Mouse (Mus musculus) bone marrow macrophage, adult 2 months (primary cell): ENCODE results near the gene Gm9970. TPM values are rescaled to one million over a fixed set of nuclear protein-coding genes. Genes with fewer than 3 reads are reported as not detected.

Experiments used
- H3K27ac ChIP-seq: 2 replicates; pipeline ENCODE4 v1.5.1; 2012; ENCODE audit warnings: low read depth, low read length; ENCODE audit not compliant: insufficient read depth
- H3K4me1 ChIP-seq: 2 replicates; pipeline ENCODE4 v1.6.1; 2012; ENCODE audit warnings: low read length; ENCODE audit not compliant: control insufficient read depth, insufficient read depth
- H3K4me3 ChIP-seq: 2 replicates; pipeline ENCODE4 v1.5.1; 2012; ENCODE audit warnings: mild to moderate bottlenecking, low read length, moderate library complexity; ENCODE audit not compliant: insufficient read depth
- CTCF ChIP-seq: IDR thresholded peaks from 2 replicates; pipeline ENCODE4 v1.5.1; 2012; ENCODE audit warnings: low read depth, mild to moderate bottlenecking, low read length, moderate library complexity
- POLR2A ChIP-seq: IDR thresholded peaks from 2 replicates; pipeline ENCODE4 v1.6.1; 2012; ENCODE audit warnings: mild to moderate bottlenecking, low read depth, low read length, borderline replicate concordance
- polyA plus RNA-seq: library from polyadenylated mRNA; stranded (reverse); fragments of >200 nt; gene quantifications from 2 replicates; pipeline ENCODE4 v1.2.4, GENCODE M21; 2012; ENCODE audit not compliant: missing spikeins, insufficient read depth, insufficient read length

Gm9970 gene
- not detected in 2 replicates for polyA plus RNA-seq

DNA sequence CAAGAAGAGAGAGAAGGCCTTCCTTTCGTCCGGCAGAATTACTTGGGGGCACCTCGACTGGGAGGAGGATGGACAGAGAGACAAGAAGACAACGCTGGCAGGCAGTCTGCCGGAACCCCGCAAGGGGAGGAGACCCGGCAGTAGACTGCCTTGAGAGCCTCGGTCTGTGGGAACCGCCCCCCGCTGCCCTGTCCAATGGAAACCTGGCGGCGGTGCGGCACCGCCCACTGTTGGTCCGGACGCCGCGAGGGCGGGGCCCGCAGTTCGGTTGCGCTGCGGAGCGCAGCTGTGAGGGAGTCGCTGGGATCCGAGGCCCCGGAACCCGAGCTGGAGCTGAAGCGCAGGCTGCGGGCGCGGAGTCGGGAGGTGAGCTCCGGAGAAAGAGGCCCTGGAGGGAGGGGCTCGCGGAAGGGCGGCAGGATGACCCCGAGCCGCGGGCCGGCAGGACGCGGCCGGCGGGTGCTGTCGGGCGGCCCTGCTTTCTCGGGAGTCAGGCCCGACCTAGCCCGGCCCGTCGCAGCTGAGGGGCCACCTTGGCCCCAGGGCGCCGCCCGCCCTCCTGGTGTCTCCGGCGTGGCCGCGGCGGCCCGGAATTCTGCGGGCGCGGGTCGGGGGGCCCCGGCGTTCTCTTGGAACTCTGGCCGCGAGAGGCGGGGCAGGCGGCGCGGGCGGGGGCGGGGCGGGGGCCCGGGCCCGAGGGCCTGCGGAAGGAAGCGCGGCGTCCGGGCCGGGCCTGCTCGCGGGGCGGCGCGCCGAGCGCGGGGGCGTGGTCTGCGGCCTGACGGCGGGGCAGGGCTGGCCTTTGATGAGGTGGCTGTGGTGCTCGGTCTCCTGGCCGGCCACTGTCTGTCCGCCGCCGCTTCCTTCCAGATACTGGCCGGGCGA, at the start of gene Gm9970, which contains the start of gene Nrbp1:
TSS of gene Gm9970 (minus strand) at position 596 of the 885 bp plus-strand sequence.
TSS of gene Nrbp1 (plus strand) at position 228 of the 885 bp plus-strand sequence.
- peak within 1 kb of the TSS; percentile 91 for H3K4me3 ChIP-seq
- TF ChIP-seq POLR2A (no peak), CTCF (no peak)
- peak within 1 kb of the TSS; percentile 93 for H3K27ac ChIP-seq
- peaks cover 8% of the 10 kb centered on the region for H3K4me1 ChIP-seq

DNA sequence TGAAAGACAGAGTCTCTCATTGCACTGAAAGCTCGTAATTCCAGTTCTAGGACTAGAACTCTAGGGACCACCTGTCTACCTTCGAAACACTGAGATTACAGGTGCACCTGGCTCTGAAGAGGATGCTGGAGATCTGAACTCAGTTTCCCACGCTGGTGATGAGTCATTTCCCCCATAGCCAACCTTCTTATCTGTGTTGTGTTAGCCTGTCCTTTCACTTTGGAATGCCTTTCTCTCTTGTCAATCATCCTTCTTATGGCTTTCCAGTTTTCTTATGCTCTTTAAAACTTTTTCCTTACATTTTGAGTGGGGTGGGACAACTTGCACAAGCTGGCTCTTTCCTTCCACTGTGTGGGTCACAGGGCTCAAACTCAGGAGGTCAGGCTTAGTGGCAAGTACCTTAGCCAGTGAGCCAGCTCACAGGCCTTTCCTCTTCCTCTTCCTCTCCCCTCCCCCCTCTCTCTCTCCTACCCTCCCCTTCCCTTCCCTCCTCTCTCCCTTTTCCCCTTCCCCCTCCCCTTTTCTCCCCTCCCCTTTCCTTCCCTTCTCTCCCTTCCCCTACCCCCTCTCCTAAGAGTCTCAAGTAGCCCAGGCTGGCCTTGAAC, 48.7 kb upstream of the Gm9970 start:
- Histone ChIP-seq H3K4me1 (peaks cover 23% of the 10 kb centered on the region), H3K27ac (peak overlapping the region; percentile 62), H3K4me3 (peak overlapping the region; percentile 65; the same call in 1 of the 2 replicates)
- TF ChIP-seq CTCF (no peak), POLR2A (no peak)

DNA sequence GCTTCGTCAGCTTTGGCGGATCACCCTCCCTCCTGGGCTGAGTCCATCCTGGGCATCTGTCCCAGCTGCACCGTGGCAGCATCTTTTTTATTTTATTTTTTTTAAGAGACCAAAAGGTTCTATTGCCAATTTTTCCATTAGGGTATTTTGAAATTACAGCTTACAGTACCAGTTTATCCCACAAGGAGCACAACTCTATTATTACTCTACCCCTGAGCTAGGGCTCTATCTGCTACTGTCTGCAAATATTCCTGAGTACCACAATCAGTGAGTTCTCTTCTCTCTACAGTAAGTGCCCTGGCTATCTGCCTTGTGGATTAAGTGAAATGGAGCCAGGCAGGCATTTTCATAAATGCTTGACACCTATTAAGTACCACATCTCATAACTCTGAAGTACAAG, 47.6 kb upstream of the Gm9970 start:
- H3K4me1 ChIP-seq, result peaks cover 23% of the 10 kb centered on the region
- H3K27ac ChIP-seq, result peak overlapping the region; percentile 81
- TF ChIP-seq CTCF (no peak), POLR2A (no peak)
- H3K4me3 ChIP-seq, result peak overlapping the region; percentile 34

DNA sequence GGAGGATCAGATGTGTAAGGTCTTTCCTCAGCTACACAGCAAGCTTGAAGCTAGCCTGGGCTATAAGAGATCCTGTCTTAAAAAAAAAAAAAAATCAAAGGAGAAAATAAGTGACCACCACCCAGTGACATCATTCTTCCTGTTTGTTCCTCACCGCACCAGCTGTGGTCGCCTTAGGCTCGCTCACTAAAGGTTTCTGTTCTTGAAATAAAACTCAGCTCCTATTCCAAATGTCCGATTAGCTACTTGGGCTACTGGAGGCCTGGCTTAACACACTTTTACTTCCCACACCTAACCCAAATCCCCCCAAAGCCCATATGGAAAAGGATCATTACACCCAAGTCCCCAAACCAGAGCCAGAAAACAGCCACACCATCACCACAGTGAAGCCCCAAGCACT, 47.2 kb upstream of the Gm9970 start:
- H3K27ac ChIP-seq, result peak overlapping the region; percentile 81
- peaks cover 23% of the 10 kb centered on the region for H3K4me1 ChIP-seq
- TF ChIP-seq POLR2A (no peak), CTCF (no peak; the same call in 1 of the 2 replicates)
- H3K4me3 ChIP-seq, result peak overlapping the region; percentile 34

DNA sequence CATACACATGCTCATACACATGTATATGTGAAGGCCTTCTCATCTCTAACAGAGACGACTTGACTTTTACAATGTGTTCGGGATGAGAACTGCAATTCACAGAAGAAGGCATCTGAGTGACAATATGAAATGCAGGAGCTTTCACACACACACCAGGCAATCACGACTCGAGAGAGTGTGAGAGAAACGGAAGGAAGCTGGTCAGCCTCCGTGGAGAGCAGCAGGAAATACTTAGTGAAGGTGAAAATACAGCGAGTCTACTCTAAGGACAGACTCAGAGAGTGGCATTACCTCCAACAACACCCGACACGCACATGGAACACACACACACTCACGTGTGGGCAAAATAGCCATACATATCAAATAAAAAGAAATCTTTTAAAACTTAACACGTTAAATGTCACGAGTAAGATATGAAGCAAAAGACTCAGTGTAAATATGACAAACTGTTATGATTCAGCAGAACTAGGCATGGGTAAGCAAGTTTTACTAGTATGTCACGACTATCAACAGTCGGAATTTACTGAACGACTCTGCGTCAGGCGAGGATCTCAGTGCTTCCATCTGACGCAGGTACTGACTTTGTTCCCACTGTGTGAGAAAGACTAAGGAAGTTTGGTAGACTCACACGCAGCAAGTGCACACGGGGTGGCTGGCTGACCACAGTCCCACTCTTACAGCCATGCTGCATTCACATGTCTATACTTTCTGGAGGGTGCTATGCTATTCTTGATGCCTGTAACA, 38.4 kb upstream of the Gm9970 start:
- Histone ChIP-seq H3K4me3 (no peak overlapping the region), H3K27ac (no peak overlapping the region), H3K4me1 (no peaks in the 10 kb centered on the region)
- no peak for TF ChIP-seq POLR2A

DNA sequence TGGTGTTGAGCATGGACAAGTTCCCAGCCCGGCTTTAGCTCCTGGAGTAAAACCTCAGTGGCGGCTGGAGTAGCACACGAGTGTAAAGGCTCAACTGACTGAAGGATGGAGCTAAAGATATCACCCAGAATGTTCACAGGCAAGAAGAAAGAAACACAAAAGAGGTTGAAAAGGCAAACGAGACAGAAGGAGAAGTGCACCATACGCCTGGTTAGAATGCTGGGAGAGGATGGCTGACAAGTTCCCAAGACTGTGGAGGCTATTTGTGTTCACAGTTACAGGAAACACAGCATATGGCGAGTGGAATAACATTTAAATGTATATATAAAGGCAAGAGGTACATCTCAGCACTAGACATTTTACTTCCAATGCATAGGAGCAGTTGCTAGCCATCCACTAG, 32.0 kb upstream of the Gm9970 start:
- no peak for TF ChIP-seq CTCF
- TF ChIP-seq POLR2A, result no peak
- Histone ChIP-seq H3K4me3 (no peak overlapping the region), H3K4me1 (0 out of 2 replicates have a peak, but pooled peaks cover 1% of the 10 kb centered on the region), H3K27ac (no peak overlapping the region)

DNA sequence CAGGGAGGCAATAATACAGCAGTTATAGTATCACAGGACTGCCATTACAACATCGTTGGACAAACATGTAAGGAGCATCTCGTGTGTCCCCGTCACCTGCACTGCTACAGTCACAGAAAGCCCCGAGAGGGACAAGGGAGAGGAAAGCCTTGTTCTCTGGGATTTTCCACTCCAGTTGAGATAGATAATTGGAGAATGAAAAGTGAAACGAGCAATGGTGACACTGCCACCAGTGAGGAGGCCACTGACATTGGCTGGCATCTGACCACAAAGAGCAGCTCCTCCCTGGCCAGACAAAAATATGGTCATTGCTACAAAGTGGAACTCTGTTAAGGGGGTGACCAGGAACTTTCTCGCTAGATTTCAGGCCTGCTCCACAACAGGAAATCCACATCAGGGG, 26.7 kb upstream of the Gm9970 start:
- TF ChIP-seq POLR2A (no peak), CTCF (no peak)
- Histone ChIP-seq H3K27ac (no peak overlapping the region), H3K4me1 (0 out of 2 replicates have a peak, but pooled peaks cover 2% of the 10 kb centered on the region), H3K4me3 (no peak overlapping the region)

DNA sequence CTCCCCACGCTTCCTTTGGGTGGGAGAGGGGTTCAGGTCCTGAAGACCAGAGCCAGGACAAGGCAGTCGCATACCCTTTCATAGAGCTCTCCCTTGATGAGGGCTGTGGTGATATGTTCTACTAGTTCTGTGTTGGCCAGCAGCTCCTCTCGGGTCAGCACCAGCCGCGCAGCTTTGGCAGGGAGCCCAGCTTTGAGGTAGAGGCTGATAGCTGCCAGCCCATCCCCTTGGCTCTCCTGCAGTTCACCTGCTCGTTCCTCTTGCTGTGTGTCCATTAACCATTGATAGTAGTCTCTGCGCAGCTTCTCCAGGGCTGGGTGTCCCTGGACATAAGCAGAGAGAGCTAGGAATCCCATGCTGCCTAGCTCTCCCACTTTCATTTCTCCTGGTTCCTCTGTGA, 25.1 kb upstream of the Gm9970 start:
- Histone ChIP-seq H3K27ac (no peak overlapping the region), H3K4me3 (no peak overlapping the region), H3K4me1 (0 out of 2 replicates have a peak, but pooled peaks cover 2% of the 10 kb centered on the region)
- no peak for TF ChIP-seq POLR2A
- TF ChIP-seq CTCF, result no peak

DNA sequence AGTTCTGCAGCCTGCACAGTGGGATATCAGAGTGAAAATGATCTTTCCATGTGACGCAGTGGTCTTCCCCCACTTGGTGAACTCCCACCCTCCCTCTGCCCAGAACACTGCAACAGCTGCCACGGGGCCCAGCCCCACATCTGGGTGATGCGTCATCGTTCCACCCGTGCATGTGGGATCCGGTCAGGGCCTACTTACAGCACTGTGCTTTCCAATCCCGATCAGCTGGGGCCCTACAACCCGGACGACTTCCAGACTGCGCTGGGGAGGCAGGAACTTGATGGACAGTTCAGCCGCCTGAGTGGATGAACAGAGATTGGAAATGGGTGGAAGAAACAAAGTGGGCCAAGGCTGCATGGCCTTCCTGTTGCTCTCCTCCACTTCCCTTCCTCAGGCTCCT, 16.6 kb upstream of the Gm9970 start:
- Histone ChIP-seq H3K27ac (no peak overlapping the region), H3K4me1 (peaks cover 34% of the 10 kb centered on the region), H3K4me3 (no peak overlapping the region)
- TF ChIP-seq CTCF, result no peak
